Mouse (Mus musculus): ENCODE measurements around the gene 1810055G02Rik. TPM values are rescaled to one million over a fixed set of nuclear protein-coding genes. Genes with fewer than 3 reads are reported as not detected.
A peak's percentile ranks its signal among the peaks of the same experiment; 100 is the strongest.

The 1810055G02Rik gene
- total RNA-seq, 2 experiments from 2014 or later = 9.6 to 9.8 TPM

DNA sequence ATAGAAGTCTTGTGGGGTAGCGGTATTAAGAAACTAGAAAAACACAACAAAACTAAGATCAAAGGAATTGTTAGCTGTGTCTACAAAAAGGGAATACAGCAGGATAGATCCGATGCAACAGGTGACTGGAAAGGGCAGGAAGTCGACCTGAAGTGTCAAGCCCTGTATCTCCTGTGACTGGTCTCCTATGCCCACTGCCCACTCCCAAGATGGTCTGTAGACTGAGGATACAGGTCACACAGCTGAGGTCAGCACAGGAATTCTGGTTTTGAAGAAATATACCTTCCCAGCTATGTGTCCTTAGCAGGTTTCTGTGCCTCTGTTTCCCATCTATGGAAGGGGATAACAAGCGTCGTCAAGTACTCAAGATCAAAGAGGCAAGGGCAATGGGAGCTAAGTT, 58.3 kb downstream of the 1810055G02Rik start:
- no peak overlapping the region for H3K27ac ChIP-seq
- DNase-seq = no peak
- no peak for TF ChIP-seq CTCF (IDR thresholded peaks at IDR 0.05)
- intact Hi-C loops (cut with DNase I) = no loop called here
- peak overlapping the region; percentile 97; the same call in 1 of the 2 replicates for H3K4me3 ChIP-seq

DNA sequence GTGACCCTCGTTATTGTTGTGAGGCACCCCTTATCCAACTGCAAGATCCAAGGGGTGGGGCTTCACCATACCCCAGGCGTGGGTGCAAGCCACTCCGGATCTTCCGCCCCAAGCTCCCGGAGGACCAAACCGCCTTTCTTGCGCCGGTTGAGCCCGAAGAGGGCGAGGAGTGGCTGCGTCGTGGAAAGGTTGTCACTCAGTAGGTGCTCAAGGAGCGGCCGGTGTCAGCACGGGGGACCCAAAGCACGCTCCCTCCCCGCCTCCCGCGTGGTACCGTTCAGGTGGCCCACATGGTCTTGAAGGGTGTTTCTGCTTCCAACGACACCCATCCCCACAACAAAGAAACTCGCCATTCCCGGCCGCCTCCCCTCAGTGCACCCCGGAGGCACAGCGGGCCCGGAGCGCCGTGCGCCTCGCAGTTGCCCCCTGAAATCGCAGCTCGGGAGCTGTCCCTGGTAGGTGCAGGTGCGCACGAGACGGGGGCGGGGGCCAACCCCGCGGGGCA, 59.2 kb downstream of the 1810055G02Rik start, which contains the start of gene Kmt5b:
Kmt5b (plus strand) TSS at position 146 of the 505 bp plus-strand sequence.
- intact Hi-C loops (cut with DNase I) = no loop called here
- H3K27ac ChIP-seq = peak within 1 kb of the TSS; percentile 100
- no peak for DNase-seq
- no peak; the same call in 1 of the 2 replicates for TF ChIP-seq CTCF (IDR thresholded peaks at IDR 0.05)
- peak within 1 kb of the TSS; percentile 97 for H3K4me3 ChIP-seq

Other genes starting within 250 kb of the 1810055G02Rik start
- gene Ppp6r3, start 132.5 kb upstream of the 1810055G02Rik start, total RNA-seq (2021) = 10 to 100 TPM; 66.1 to 70.5 TPM
- gene Lrp5, start 21.7 kb upstream of the 1810055G02Rik start, total RNA-seq (2021) = 10 to 100 TPM; 21.4 to 30.4 TPM
- gene Kmt5b, start 59.1 kb downstream of the 1810055G02Rik start, total RNA-seq (2021) = 10 to 100 TPM; 21.7 to 24.2 TPM
- gene Chka, start 143.5 kb downstream of the 1810055G02Rik start, total RNA-seq (2021) = 1 to 10 TPM; 1.8 to 5.4 TPM
- gene Tcirg1, start 198.8 kb downstream of the 1810055G02Rik start, total RNA-seq (2021) = 1 to 10 TPM; 5.1 to 5.8 TPM
- gene Ndufs8, start 204.5 kb downstream of the 1810055G02Rik start, total RNA-seq (2021) = 100 to 1,000 TPM; 211 to 334 TPM
- under 1 TPM; 0.77 to 0.98 TPM for gene Aldh3b1, start 221.5 kb downstream of the 1810055G02Rik start, total RNA-seq (2021)
- gene Unc93b1, start 226.9 kb downstream of the 1810055G02Rik start, total RNA-seq (2021) = 1 to 10 TPM; 3.6 to 6.4 TPM